Mouse (Mus musculus) megakaryocyte, embryonic 14.5 days (primary cell): Measurements from ENCODE around the gene Arhgef38.

Experiments used
- FLI1 ChIP-seq: IDR thresholded peaks from 2 replicates; pipeline ENCODE4 v1.6.1; 2012; ENCODE audit warnings: low read length, inconsistent platforms, mixed read lengths
- GATA1 ChIP-seq: IDR thresholded peaks from 3 replicates; pipeline ENCODE4 v1.6.1; 2012; ENCODE audit warnings: mixed read lengths, low read length, inconsistent platforms, borderline replicate concordance

DNA sequence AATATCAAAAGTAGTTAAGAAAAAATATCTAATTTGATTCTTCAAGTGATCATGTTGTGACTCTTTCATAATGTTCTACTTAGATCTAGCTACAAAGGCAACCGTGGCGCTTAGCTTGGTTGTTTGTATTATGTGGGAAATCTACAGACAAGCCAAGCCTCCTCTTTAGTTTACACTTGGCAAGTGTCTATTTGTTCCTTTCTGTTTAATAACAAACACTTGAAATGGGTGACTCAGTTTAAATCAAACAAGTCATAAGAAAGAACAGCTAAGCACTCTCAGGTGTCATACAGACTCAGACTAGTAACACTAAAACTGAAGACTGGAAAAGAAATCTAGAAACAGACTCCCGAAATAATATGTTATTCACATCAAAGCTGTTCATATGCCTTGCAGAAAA lies 47.2 kb downstream of the Arhgef38 start:
- TF ChIP-seq FLI1: no peak
- no peak for TF ChIP-seq GATA1
